Mouse (Mus musculus) ES-E14 (cell line): ENCODE results near the gene Aagab. TPM values are rescaled to one million over a fixed set of nuclear protein-coding genes. Genes with fewer than 3 reads are reported as not detected.

Source experiments
- DNase-seq: peaks from one replicate; pipeline ENCODE4 v3.0.0-alpha.2; 2013; ENCODE audit warnings: low read depth, low spot score
- H3K27ac ChIP-seq: 2 replicates; pipeline ENCODE4 v1.5.1; 2012; ENCODE audit warnings: low read depth, mild to moderate bottlenecking, low read length, moderate library complexity, mixed read lengths; ENCODE audit not compliant: poor library complexity, insufficient read depth, severe bottlenecking
- H3K36me3 ChIP-seq: 2 replicates; pipeline ENCODE4 v1.6.1; 2012; ENCODE audit warnings: mild to moderate bottlenecking, low read length, moderate library complexity, mixed read lengths; ENCODE audit not compliant: control insufficient read depth, poor library complexity, insufficient read depth, severe bottlenecking
- H3K4me1 ChIP-seq, 2 experiments: fragments of 150-350 bp in 1 of 2; sonication (generic) in 1 of 2; 2 replicates each; pipeline ENCODE4 v1.6.1; 2012; ENCODE audit warnings: low read length in 2 of 2, mild to moderate bottlenecking in 1 of 2, mixed read lengths in 1 of 2; ENCODE audit not compliant: control insufficient read depth in 2 of 2, insufficient read depth in 2 of 2, poor library complexity in 1 of 2
- H3K4me3 ChIP-seq, 2 experiments: fragments of 150-350 bp in 1 of 2; sonication (generic) in 1 of 2; 2 replicates each; pipeline ENCODE4 v1.5.1; 2012; ENCODE audit warnings: low read length in 2 of 2, low read depth in 1 of 2, mild to moderate bottlenecking in 1 of 2, mixed read lengths in 1 of 2; ENCODE audit not compliant: insufficient read depth in 1 of 2, poor library complexity in 1 of 2, severe bottlenecking in 1 of 2
- H3K9ac ChIP-seq: 2 replicates; pipeline ENCODE4 v1.6.1; 2012; ENCODE audit warnings: low read depth, mild to moderate bottlenecking, low read length, mixed read lengths; ENCODE audit not compliant: poor library complexity, insufficient read depth, severe bottlenecking
- H3K9me3 ChIP-seq: fragments of 150-350 bp; sonication (generic); 2 replicates; pipeline ENCODE4 v1.6.1; 2012; ENCODE audit warnings: low read depth, mild to moderate bottlenecking, low read length; ENCODE audit not compliant: control insufficient read depth, insufficient read depth
- CHD2 ChIP-seq: IDR thresholded peaks from 2 replicates; pipeline ENCODE4 v1.6.1; 2014; ENCODE audit warnings: mild to moderate bottlenecking, low read depth, low read length, inconsistent platforms
- HCFC1 ChIP-seq: IDR thresholded peaks from 2 replicates; pipeline ENCODE4 v1.6.1; 2012; ENCODE audit warnings: low read length, inconsistent platforms, borderline replicate concordance; ENCODE audit not compliant: insufficient read depth
- MAFK ChIP-seq: IDR thresholded peaks from 2 replicates; pipeline ENCODE4 v1.6.1; 2014; ENCODE audit warnings: mild to moderate bottlenecking, low read depth, low read length, inconsistent platforms; ENCODE audit not compliant: insufficient read depth
- ZC3H11A ChIP-seq: IDR thresholded peaks from 2 replicates; pipeline ENCODE4 v1.6.1; 2012; ENCODE audit warnings: low read depth, mild to moderate bottlenecking, inconsistent platforms, low read length, borderline replicate concordance
- ZNF384 ChIP-seq: IDR thresholded peaks from 2 replicates; pipeline ENCODE4 v1.6.1; 2012; ENCODE audit warnings: low read depth, low read length, inconsistent platforms
- in situ Hi-C, 2 experiments: fragments of 600-800 bp; cut with MboI; formaldehyde crosslinking; loops; one replicate each; pipeline ENCODE4 v1.15.1; 2025; ENCODE audit warnings: low sequenced_read_pairs in 2 of 2, inconsistent platforms in 1 of 2; ENCODE audit not compliant: unreplicated experiment in 2 of 2
- total RNA-seq: library from RNA; depleted of rRNA; stranded (reverse); fragments of 300-350 nt; gene quantifications from 2 replicates; pipeline ENCODE4 v1.2.3, GENCODE M21; 2012; rRNA removed

Gene Aagab
- 15.9 and 16.3 TPM in 2 replicates for total RNA-seq

- peaks cover 0 to 4% of the 10 kb centered on the region in 2 experiments; a peak in 2 of 4 replicates for H3K4me1 ChIP-seq
- no peaks in the 10 kb centered on the region for H3K9me3 ChIP-seq
- peak within 1 kb of the TSS; percentile 96 for H3K9ac ChIP-seq
- no peak within 1 kb of the TSS for H3K27ac ChIP-seq
- peak; percentile 78 for TF ChIP-seq HCFC1
- no peak for TF ChIP-seq MAFK
- peak; percentile 89 for DNase-seq
- H3K4me3 ChIP-seq, result peak within 1 kb of the TSS; percentile 84 to 98
- in situ Hi-C loops, result no loop called here
- no peaks in the 10 kb centered on the region for H3K36me3 ChIP-seq
These were observed at the start of gene Aagab, which contains the start of gene Iqch for GRCm38 (mm10) chr9:63602043-63602939. TSS of gene Aagab (plus strand) at chr9:63602660. TSS of gene Iqch (minus strand) at chr9:63602493.

GRCm38 (mm10) chr9:63553628-63554027 is 48.8 kb upstream of the Aagab start:
- no peak for DNase-seq

GRCm38 (mm10) chr9:63555460-63555990 is 46.9 kb upstream of the Aagab start:
- Histone ChIP-seq H3K4me1 (no peaks in the 10 kb centered on the region), H3K27ac (no peak overlapping the region), H3K9me3 (no peaks in the 10 kb centered on the region), H3K36me3 (no peaks in the 10 kb centered on the region), H3K9ac (no peak overlapping the region), H3K4me3 (no peak overlapping the region)
- in situ Hi-C loops, result no loop called here
- no peak for DNase-seq
- TF ChIP-seq ZC3H11A (no peak), HCFC1 (no peak), ZNF384 (no peak), MAFK (no peak), CHD2 (no peak)

More at GRCm38 (mm10) chr9:63553628-63554027, 48.8 kb upstream of the Aagab start:
- H3K4me1 ChIP-seq, result no peaks in the 10 kb centered on the region
- no peaks in the 10 kb centered on the region for H3K36me3 ChIP-seq
- H3K9me3 ChIP-seq, result no peaks in the 10 kb centered on the region
- H3K27ac ChIP-seq, result no peak overlapping the region
- no peak overlapping the region for H3K9ac ChIP-seq
- no peak overlapping the region for H3K4me3 ChIP-seq
- TF ChIP-seq ZNF384, result no peak
- TF ChIP-seq HCFC1, result no peak
- TF ChIP-seq ZC3H11A, result no peak
- TF ChIP-seq MAFK, result no peak
- TF ChIP-seq CHD2, result no peak
- in situ Hi-C loops, result no loop called here

GRCm38 (mm10) chr9:63556316-63556715 is 46.1 kb upstream of the Aagab start:
- Histone ChIP-seq H3K9ac (no peak overlapping the region), H3K4me3 (no peak overlapping the region), H3K27ac (no peak overlapping the region), H3K9me3 (no peaks in the 10 kb centered on the region), H3K4me1 (no peaks in the 10 kb centered on the region), H3K36me3 (no peaks in the 10 kb centered on the region)
- DNase-seq, result no peak
- TF ChIP-seq ZC3H11A, result no peak
- no peak for TF ChIP-seq MAFK
- TF ChIP-seq CHD2, result no peak
- no peak for TF ChIP-seq ZNF384
- no peak for TF ChIP-seq HCFC1
- in situ Hi-C loops, result no loop called here
